Mouse (Mus musculus): ENCODE results near the gene Ankrd13d.
A peak's percentile ranks its signal among the peaks of the same experiment; 100 is the strongest.

Gene Ankrd13d

DNA sequence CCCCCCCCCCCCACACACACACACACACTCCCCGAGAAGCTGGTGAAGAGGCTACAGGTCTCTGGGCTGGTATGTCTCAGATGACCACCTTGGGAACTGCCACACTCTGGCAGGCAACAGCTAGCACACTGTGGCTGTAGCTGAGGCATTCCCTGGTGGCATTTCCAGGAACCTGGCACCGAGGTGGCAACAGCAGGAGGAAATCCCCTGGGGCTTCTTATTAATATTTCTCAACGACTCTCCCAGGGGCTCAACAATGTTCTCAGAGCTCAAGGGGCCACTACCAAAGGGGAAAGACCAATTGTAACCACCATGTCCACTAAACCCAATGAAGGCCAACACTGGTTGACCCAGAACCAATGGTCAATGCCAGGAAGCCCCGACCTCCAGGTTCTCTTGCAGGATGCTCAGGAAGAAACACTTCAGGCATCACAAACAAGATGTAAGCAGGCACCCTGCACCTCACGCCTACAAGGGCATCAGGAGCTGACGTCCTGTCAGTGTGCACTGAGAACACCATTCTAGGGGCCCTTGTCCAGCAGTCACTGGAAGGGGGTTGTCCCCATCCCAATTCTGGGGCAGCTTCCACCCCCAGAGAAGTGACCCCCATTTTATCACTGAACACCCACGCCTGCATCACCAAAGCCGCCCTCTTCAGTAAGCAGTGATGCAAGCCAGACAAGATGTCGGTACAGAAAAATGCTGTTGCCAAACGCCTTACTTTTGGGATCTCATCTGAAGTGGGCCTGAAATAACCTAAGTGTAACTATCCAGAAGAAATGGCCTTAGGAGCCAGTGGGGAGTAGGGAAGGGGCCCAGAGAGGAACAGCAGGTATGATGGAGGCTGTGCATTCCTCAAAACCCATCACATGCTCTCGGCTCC lies 18.2 kb upstream of the Ankrd13d start:
- no peak for DNase-seq

DNA sequence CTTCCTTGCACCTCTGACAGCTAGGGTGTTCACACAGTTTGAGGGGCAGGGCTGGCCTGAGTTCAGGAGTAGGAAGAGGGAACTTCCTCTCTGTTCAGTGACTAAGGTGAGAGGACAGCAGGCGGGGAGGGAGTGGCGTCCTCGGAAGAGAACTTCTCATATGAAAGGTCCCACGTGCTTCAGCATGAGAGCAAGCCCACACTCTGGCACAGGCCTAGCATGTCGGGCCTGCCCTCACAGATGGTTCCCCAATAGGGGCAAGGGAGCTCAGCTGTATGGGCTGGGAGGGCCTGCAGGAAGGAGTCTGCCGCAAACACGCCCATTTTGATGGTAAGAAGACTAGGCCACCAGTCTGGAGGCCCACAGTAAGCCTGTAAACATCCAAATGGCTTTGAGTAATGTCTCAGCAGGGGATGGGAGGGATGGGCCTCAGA lies 17.4 kb upstream of the Ankrd13d start:
- DNase-seq = no peak

GRCm38 (mm10) chr19:4299574-4300270 lies 16.8 kb upstream of the Ankrd13d start:
- no peak for DNase-seq

DNA sequence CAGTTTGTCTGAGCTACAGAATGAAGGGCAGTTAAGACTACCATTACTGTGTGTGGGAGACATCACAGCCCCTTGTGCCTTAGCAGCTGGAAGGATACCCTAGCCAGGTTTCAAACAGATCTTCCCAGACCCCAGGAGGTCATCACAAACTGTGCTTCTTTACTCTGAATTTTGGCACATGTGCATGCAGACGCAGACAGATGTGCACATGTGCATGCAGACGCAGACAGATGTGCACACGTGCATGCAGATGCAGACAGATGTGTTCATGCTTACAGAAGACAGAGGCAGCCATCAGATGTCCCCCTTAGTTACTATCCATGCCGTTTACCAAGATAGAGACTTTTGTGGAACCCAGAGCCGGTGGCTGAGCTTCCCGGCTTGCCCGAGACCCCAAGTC lies 16.2 kb upstream of the Ankrd13d start:
- no peak for DNase-seq

DNA sequence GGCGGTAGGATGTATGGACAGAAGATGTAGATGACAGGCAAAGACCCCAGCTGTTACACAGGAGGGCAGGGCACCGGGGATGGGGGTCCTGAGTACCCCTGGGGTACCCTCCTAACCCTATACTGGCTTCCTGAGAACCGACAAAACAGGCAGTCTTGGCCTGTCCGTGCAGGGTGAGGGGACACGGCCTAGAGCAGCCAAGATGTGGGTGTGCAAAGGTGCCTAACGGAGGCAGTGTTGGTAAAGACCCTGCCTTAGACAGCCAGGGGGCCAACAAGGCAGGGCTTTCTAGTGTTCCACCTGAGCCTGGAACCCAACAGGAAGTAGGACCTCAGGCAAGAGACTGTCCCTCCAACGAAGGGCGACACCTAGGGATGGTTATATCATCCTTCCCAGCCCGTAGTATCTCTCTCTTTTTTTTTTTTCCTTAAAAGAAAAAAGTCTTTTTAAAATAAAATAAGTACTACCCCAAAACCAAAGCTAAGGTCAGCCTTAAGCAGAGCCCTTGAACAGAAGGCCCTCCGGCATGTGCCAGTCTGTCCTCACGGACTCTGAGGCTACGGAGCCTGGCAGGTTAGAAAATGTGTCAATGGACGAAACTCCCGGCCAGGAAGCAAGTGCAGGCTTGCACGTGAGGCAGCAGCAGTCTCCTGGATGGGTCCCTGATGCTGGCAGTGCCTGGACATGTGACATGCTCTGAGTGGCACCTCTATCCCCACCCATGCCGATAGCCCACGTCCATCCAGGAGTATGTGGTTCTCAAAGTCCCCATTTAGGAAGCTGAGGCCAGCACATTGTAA lies 15.6 kb upstream of the Ankrd13d start:
- DNase-seq = no peak

DNA sequence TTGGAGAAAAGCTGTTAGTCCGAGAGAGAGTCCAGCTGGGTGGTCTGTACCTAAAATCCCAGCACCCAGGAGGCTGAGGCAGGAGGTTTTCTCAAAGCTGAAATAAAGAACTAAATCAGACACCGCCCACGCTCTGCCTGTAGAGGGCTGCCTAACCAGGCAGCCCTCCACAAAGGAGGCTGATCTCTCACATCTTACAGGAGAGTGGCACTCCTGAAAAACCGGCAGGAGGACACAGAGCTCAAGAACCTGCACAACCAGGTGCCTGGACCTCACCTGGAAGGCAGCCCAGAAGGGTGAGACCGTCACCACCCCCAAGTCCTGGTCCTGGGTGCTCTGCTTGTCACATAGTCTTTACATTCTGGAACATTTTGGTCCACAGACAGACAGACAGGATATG lies 14.9 kb upstream of the Ankrd13d start:
- DNase-seq = no peak

GRCm38 (mm10) chr19:4296611-4297010 lies 13.7 kb upstream of the Ankrd13d start:
- DNase-seq = no peak

DNA sequence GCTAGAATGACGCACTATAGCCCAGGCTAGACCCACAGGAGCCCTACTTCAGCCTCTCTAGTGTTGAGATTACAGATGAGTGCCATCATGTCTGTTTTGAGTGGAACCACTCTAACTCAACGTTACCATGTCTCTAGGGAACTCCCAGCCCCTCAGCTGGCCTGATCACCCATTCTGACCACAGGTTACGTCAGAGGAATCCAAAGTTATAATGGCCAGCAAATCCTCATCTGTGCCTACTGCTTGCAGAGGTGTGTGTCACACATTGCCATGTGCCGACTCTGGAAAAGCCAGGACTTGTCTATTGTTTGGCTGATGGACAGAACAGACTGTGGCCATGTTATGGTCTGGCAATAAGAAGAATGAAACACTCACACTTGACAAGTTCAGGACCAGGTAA lies 12.5 kb upstream of the Ankrd13d start:
- DNase-seq = no peak

GRCm38 (mm10) chr19:4294381-4295097 lies 11.6 kb upstream of the Ankrd13d start:
- DNase-seq = peak; percentile 81

DNA sequence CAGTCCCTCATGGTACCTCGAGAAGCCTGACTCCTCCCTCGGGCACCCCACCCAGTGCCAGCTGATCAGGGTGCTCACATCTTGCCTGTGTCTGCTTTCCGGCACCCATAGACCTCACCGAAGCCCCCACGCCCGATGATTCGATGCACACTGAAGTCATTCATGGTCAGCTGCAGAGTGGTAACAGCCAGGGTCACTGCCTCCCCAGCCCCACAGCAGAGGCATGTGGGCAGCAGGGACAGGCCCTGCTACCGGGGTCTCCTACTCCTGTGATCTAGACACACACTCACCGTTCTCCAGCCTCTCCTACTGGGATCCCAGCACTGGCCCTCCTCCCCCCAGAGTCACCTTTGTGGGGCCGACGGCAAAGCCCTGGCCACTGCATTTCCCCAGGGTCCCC lies 8.2 kb upstream of the Ankrd13d start:
- DNase-seq = no peak

DNA sequence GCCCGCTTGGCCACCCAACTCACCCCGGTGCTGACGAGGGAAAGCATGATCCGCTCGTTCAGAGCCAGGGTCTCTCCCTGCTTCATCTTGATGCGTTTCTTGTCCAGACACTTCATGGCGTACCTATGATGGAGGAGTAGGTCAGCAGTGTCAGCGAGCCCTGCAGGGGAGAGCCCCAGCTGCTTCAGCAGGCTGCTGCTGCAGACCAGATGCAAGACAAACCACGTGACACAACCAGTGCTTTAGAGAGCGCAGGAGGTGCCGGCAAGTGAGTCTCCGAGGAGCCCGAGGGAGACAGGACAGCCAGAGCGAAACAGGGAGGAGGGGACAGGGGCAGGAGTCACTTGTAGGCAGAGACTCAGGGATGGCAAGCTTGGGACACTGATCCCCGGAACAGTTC lies 7.8 kb upstream of the Ankrd13d start:
- no peak for DNase-seq

GRCm38 (mm10) chr19:4283653-4284052 lies 716 bp upstream of the Ankrd13d start:
- DNase-seq = no peak

DNA sequence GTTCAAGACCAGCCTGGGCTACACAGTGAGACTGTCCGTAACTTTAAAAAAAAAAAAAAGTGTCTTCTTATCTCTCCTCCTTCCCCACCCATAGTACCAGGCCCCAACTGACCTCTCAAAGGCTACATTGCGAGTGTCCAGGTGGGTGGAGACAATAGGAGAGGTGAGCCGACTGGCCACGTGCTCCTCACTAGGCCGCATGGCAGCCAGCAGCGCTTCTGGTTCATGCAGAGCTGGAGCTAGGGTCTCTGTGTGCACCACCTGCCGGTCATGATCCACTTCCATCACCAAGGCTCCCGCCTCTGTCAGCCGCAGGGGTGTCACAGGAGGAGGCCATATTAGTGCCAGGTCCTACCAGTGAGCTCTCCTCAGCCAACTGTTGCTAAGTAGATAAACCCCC lies 2.5 kb downstream of the Ankrd13d start:
- no peak for DNase-seq

DNA sequence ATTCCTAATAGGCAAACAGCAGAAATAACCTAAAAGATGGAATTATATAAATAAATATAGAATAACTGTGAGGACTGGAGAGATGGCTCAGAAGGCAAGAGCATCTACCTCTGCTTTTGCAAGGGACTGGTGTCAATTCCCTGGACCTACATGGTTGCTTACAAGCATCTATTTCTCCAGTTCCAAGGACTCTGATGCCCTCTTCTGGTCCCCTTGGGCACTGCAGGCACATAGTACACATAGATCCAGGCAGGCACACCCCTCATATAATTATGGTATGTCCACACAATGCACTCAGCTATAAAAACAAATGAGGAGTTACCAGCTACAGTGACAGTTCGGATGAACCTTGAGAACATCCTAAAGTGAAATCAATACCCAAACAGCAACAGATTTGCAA lies 3.5 kb downstream of the Ankrd13d start:
- no peak for DNase-seq

- no peak for DNase-seq
Measured at GRCm38 (mm10) chr19:4270972-4271371, 12.0 kb downstream of the Ankrd13d start.

GRCm38 (mm10) chr19:4270187-4270586 lies 12.8 kb downstream of the Ankrd13d start:
- DNase-seq = no peak

GRCm38 (mm10) chr19:4268566-4269361 lies 14.2 kb downstream of the Ankrd13d start, which contains the start of gene Ssh3:
Gene Ssh3, minus strand, starts transcription at chr19:4269180.
- peak; percentile 93 for DNase-seq

DNA sequence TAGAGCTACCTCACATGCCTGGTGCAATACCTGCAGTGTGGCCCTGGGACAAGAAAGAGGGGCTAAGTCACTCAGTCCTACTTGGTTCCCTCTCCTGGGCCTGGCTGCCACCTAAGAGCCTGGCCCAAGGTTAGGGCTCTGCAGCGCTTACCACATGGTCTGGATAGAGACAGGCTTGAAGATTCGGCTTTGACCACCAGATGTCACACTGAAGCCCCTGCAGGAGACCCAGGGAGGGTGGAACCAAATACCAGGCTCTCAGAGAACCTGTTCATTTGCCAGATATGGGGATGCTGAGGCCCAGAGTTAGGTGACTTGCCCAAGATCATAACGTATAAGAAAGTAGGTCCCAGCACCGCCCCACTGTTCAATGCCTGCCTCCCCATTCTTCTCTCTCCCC lies 17.0 kb downstream of the Ankrd13d start:
- DNase-seq = no peak

DNA sequence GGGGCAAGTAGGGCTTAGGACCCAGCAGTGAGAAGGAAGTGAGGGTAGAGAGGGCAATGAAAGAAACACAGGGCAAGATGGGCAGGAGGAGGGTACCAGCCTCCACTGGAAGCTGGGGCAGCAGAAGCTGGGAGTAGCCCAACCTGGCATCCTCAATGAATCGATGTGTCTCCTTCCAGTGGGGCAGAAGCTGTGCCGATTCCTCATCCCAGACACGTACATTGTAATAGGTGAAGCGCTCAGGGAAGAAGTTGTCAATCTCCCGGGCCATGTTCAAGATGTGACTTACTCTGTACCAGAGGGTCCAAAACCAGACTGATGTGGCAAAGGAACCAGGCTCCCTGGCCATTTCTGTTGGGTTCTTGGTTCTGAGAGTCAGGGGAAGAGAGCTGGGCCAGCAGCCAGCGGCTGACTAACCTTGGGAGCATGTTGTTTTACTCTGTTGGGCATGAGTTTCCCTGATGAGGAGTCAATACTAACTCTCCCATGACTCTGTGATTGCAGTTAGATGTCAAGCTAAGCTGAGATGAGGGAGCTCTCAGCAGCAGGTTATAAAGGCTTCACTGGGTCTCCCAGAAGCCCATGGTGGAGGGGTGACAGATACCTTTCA lies 18.7 kb downstream of the Ankrd13d start:
- no peak for DNase-seq

DNA sequence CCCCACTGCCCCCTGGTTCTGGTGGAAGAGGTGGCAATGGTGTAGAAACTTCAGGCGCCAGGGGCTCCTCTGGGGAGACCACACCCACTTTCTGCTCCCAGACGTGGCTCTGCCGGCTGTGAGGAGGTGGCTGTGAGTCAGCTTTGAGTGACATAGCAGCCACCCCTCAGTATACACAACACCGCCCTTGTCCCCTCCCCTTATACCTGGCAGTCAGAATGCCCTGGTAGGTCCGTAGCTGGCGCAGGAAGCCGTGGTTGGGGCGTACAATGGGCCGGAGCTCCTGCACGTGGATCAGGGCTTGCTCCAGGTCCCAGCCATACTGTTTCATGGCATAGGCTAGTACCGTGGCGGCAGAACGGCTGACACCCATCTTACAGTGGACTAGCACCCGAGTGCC lies 19.2 kb downstream of the Ankrd13d start:
- no peak for DNase-seq

GRCm38 (mm10) chr19:4262756-4263155 lies 20.2 kb downstream of the Ankrd13d start:
- no peak for DNase-seq
